Mouse (Mus musculus) embryo, embryonic 10.5 days (tissue): ENCODE data around the gene Carns1.
A peak's percentile ranks its signal among the peaks of the same experiment; 100 is the strongest.

ENCODE experiments used
- DNase-seq: peaks from one replicate; pipeline ENCODE4 v3.0.0-alpha.2; 2015; ENCODE audit warnings: low spot score

The Carns1 gene

GRCm38 (mm10) chr19:4170723-4171392, 4.4 kb downstream of the Carns1 start:
- no peak for DNase-seq

- DNase-seq, result no peak
Measured at GRCm38 (mm10) chr19:4169810-4170209, 5.5 kb downstream of the Carns1 start.

GRCm38 (mm10) chr19:4169378-4169784, 5.9 kb downstream of the Carns1 start:
- peak; percentile 99 for DNase-seq

GRCm38 (mm10) chr19:4166678-4167476, 8.4 kb downstream of the Carns1 start:
- DNase-seq, result no peak

- DNase-seq, result no peak
Measured at GRCm38 (mm10) chr19:4164721-4165120, 10.6 kb downstream of the Carns1 start.

- DNase-seq, result no peak
Measured at GRCm38 (mm10) chr19:4164100-4164499, 11.2 kb downstream of the Carns1 start.

GRCm38 (mm10) chr19:4163543-4163887, 11.8 kb downstream of the Carns1 start:
- no peak for DNase-seq

GRCm38 (mm10) chr19:4162646-4163542, 12.4 kb downstream of the Carns1 start, which contains the start of gene Rps6kb2:
TSS of gene Rps6kb2 (minus strand) at chr19:4163354.
- DNase-seq, result peak; percentile 97

- no peak for DNase-seq
Measured at GRCm38 (mm10) chr19:4159049-4159448, 16.2 kb downstream of the Carns1 start.

GRCm38 (mm10) chr19:4156771-4157170, 18.5 kb downstream of the Carns1 start:
- DNase-seq, result no peak

- DNase-seq, result no peak
Measured at GRCm38 (mm10) chr19:4156073-4156579, 19.2 kb downstream of the Carns1 start.

GRCm38 (mm10) chr19:4155223-4156072, 19.8 kb downstream of the Carns1 start:
- no peak for DNase-seq

- DNase-seq, result no peak
Measured at GRCm38 (mm10) chr19:4154437-4155222, 20.6 kb downstream of the Carns1 start.

GRCm38 (mm10) chr19:4153232-4153654, 22.0 kb downstream of the Carns1 start, which contains the start of gene Ptprcap:
TSS of gene Ptprcap (plus strand) at chr19:4153604.
- DNase-seq, result no peak

- no peak for DNase-seq
Measured at GRCm38 (mm10) chr19:4152445-4153231, 22.6 kb downstream of the Carns1 start.

GRCm38 (mm10) chr19:4151898-4152297, 23.4 kb downstream of the Carns1 start:
- no peak for DNase-seq

- DNase-seq, result no peak
Measured at GRCm38 (mm10) chr19:4151488-4151860, 23.8 kb downstream of the Carns1 start.

GRCm38 (mm10) chr19:4150567-4151487, 24.5 kb downstream of the Carns1 start:
- no peak for DNase-seq
